Mouse (Mus musculus) midbrain, embryonic 16.5 days (tissue): ENCODE data around the gene Gm6588. TPM values are rescaled to one million over a fixed set of nuclear protein-coding genes. Genes with fewer than 3 reads are reported as not detected.

Experiments used
- ATAC-seq: fragments of 200-750 bp; cut with Nextera tagmentation; 2 replicates; pipeline ENCODE4 v1.8.0; 2017; ENCODE audit warnings: moderate TSS enrichment
- H3K27ac ChIP-seq: fragments of 300-500 bp; sonication (generic); 2 replicates; pipeline ENCODE4 v1.5.1; 2014; ENCODE audit warnings: mild to moderate bottlenecking, low read length, mixed read lengths
- H3K27me3 ChIP-seq: fragments of 300-500 bp; sonication (generic); 2 replicates; pipeline ENCODE4 v1.6.1; 2014; ENCODE audit warnings: low read depth, low read length, mixed read lengths; ENCODE audit not compliant: control insufficient read depth, insufficient read depth
- H3K36me3 ChIP-seq: fragments of 300-500 bp; sonication (generic); 2 replicates; pipeline ENCODE4 v1.6.1; 2014; ENCODE audit warnings: mild to moderate bottlenecking, low read length, moderate library complexity, mixed read lengths; ENCODE audit not compliant: control insufficient read depth, insufficient read depth
- H3K4me1 ChIP-seq: fragments of 300-500 bp; sonication (generic); 2 replicates; pipeline ENCODE4 v1.6.1; 2014; ENCODE audit warnings: mild to moderate bottlenecking, low read length, mixed read lengths; ENCODE audit not compliant: control insufficient read depth, insufficient read depth
- H3K4me2 ChIP-seq: fragments of 300-500 bp; sonication (generic); 2 replicates; pipeline ENCODE4 v1.6.1; 2014; ENCODE audit warnings: mild to moderate bottlenecking, low read length, mixed read lengths
- H3K4me3 ChIP-seq: fragments of 300-500 bp; sonication (generic); 2 replicates; pipeline ENCODE4 v1.5.1; 2014; ENCODE audit warnings: low read depth, mild to moderate bottlenecking, low read length, moderate library complexity, mixed read lengths
- H3K9ac ChIP-seq: fragments of 300-500 bp; sonication (generic); 2 replicates; pipeline ENCODE4 v1.6.1; 2014; ENCODE audit warnings: low read depth, low read length, mixed read lengths
- H3K9me3 ChIP-seq: fragments of 300-500 bp; sonication (generic); replicated peaks from 2 replicates; pipeline ENCODE4 v1.6.1; 2014; ENCODE audit warnings: mild to moderate bottlenecking, low read length, mixed read lengths; ENCODE audit not compliant: control insufficient read depth, poor library complexity, severe bottlenecking
- WGBS: fragments of 180-500 bp; shearing (Covaris S2); extraction: QIAGEN DNeasy Blood & Tissue Kit; methylation state at CpG from one replicate; pipeline ENCODE4 v1.1.7; 2014; 5-methylcytosine and 5-hydroxymethylcytosine counted together
- polyA plus RNA-seq: library from polyadenylated mRNA; unstranded; fragments of >200 nt; fragmentation: Nextera tagmentation; extraction: Ambion mirVana; gene quantifications from 2 replicates; pipeline ENCODE4 v1.2.1, GENCODE M21; 2015

Gene Gm6588
- polyA plus RNA-seq, 1 experiment from 2014 or later, result 1.0 TPM

DNA sequence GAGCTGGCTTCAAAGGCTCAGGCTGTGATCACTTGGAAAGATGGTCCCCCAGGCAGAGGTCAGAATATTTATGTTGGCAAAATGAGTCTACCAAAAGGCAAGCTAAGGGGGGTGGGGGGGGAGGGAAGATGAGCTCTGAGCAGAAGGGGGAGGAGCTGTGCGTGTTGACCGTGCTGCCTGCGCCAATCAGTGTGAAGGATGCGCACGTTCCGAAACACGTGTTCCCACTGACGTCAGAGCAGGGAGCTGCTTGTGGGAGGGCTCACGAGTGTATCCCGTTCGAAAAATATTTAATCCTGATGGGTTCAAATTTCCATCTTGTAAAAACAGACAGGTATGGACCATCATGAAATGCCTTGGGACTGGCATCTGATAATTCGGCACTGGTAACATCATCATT lies 29.7 kb upstream of the Gm6588 start:
- peaks cover 20% of the 10 kb centered on the region for H3K4me1 ChIP-seq
- no peak overlapping the region for H3K9ac ChIP-seq
- no peak overlapping the region for H3K4me3 ChIP-seq
- no peak overlapping the region for H3K27ac ChIP-seq
- ATAC-seq, result no peak
- H3K9me3 ChIP-seq, result no peaks in the 10 kb centered on the region
- peaks cover 5% of the 10 kb centered on the region for H3K36me3 ChIP-seq
- WGBS, result 36% methylated on average over 12 of the region's 12 CpGs
- H3K4me2 ChIP-seq, result no peak overlapping the region
- no peaks in the 10 kb centered on the region for H3K27me3 ChIP-seq

DNA sequence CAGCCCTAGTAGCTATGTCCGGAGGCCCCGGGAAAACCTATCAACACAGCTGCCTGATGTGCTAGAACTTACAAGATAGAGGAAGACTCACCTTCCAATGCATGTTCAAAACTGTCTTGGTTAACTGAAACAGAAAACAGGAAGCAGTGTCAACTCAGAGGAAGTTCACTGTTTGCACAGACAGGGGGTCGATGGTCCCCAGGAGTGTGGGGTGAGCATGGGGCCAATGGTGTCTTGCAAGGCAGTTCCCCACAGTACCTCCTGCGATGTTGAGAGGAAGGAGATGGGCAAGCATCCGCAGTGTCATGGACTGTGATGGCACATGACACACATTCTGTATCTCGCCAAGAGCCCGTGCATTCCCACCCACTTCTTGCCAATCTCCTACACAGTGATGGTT lies 22.6 kb upstream of the Gm6588 start:
- H3K27me3 ChIP-seq, result 0 out of 2 replicates have a peak, but pooled peaks cover 2% of the 10 kb centered on the region
- H3K4me2 ChIP-seq, result no peak overlapping the region
- H3K9ac ChIP-seq, result no peak overlapping the region
- H3K9me3 ChIP-seq, result no peaks in the 10 kb centered on the region
- 90% methylated on average over 7 of the region's 7 CpGs for WGBS
- peaks cover 4% of the 10 kb centered on the region for H3K4me1 ChIP-seq
- no peak for ATAC-seq
- no peak overlapping the region for H3K4me3 ChIP-seq
- H3K36me3 ChIP-seq, result peaks cover 1% of the 10 kb centered on the region
- no peak overlapping the region for H3K27ac ChIP-seq

DNA sequence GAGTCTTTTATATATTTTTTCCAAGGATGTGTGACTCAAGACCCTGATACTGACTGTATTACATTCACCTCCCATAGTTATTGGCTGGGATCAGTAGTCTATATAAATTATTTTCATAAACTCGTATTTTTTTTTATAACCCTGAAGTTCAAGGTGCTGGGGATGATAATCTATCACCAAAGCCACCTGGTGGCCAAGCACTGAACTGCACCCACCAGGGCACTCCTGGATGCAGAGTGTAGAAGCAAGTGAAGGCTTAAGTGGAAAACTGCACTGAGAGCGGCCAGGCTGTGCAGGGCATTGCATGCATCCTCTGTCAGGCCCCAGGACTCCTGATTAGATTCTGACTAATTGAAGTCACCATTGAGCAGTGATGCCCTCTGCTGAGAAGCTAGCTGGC lies 21.9 kb upstream of the Gm6588 start:
- 0 out of 2 replicates have a peak, but pooled peaks cover 2% of the 10 kb centered on the region for H3K27me3 ChIP-seq
- H3K9me3 ChIP-seq, result no peaks in the 10 kb centered on the region
- no peak overlapping the region for H3K4me3 ChIP-seq
- H3K36me3 ChIP-seq, result no peaks in the 10 kb centered on the region
- H3K27ac ChIP-seq, result no peak overlapping the region
- H3K4me1 ChIP-seq, result peaks cover 4% of the 10 kb centered on the region
- WGBS, result 43% methylated on average over 2 of the region's 2 CpGs
- no peak overlapping the region for H3K4me2 ChIP-seq
- ATAC-seq, result peak; percentile 44; the same call in 1 of the 2 replicates
- H3K9ac ChIP-seq, result no peak overlapping the region

DNA sequence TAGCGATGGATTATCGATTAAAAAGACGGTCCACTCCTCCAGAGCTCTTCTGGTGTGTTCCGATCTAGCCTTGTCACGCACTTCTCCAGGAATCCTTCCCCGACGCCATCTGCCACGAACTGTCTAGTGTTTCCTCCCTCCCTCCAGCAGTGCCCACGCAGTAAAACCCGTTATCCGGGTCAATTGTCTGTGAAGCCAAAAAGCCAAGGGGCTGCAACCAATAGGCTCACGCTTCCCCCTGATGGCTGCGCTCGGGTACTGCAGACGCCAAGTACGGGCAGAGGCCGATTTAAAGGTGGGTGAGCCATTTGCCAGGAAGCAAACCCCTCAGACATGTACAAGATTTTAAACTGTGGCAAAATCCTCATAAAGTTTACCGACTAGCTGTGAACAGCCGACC lies 20.3 kb upstream of the Gm6588 start:
- no peaks in the 10 kb centered on the region for H3K36me3 ChIP-seq
- H3K27me3 ChIP-seq, result 0 out of 2 replicates have a peak, but pooled peaks cover 2% of the 10 kb centered on the region
- peak; percentile 37; the same call in 1 of the 2 replicates for ATAC-seq
- WGBS, result 10% methylated on average over 19 of the region's 19 CpGs
- H3K4me1 ChIP-seq, result peaks cover 4% of the 10 kb centered on the region
- peak overlapping the region; percentile 42 for H3K27ac ChIP-seq
- H3K4me2 ChIP-seq, result peak overlapping the region; percentile 39
- no peaks in the 10 kb centered on the region for H3K9me3 ChIP-seq
- peak overlapping the region; percentile 41; the same call in 1 of the 2 replicates for H3K9ac ChIP-seq
- no peak overlapping the region; the same call in 1 of the 2 replicates for H3K4me3 ChIP-seq

DNA sequence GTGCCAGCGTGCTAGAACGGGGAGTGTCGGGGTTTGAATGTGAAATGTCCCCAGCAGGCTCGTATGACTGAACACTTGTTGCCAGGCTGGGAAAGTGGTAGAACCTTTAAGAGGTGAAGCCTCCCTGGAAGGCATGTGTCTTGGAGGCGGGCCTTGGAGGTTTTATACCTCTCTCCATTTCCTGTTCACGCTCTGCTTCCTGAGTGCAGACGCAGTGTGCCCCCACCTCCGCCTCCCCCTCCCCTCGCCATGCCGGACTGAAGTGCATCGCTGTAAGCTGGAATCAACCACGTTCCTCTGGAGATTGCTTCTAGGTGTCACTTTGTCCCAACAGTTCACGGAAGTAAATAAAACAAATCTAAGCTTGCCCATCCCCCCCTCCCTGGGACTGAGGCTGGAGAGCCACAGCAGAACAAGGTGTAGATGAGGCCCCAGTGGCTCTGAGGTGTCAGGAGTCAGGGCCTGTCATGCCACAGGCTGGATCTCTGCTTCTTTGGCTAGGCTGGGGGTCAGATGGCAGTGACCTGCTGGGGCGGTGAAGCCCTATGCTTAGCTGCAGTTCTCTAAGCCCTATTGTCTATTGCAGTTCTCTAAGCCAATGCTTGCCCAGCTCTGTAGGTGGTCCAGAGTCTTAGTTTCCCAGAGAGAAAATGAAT lies 18.0 kb upstream of the Gm6588 start:
- Histone ChIP-seq H3K4me2 (no peak overlapping the region), H3K9ac (no peak overlapping the region), H3K4me3 (no peak overlapping the region), H3K4me1 (peaks cover 4% of the 10 kb centered on the region), H3K27me3 (no peaks in the 10 kb centered on the region), H3K36me3 (no peaks in the 10 kb centered on the region), H3K9me3 (no peaks in the 10 kb centered on the region), H3K27ac (no peak overlapping the region)
- no peak for ATAC-seq
- WGBS, result 17% methylated on average over 14 of the region's 14 CpGs

DNA sequence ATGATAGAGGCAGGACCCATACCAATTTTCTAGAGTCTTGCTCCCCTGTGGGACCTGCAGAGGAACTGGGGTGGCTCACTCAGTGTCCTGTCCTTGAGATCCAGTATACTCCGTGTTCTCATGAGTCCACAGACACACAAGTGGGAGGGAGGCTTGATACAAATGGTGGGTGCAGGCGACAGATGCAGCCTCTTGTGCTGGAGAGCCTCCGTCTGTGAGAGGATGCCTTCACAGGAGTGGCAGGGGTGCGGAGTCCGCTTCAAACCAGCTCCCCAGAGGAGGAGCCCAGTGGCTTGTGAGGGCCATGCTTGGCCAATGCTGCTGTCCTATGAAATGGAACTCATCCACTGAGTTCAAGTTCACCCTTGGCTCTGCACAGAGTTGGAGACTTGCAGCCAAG lies 17.2 kb upstream of the Gm6588 start:
- Histone ChIP-seq H3K9ac (no peak overlapping the region), H3K4me3 (no peak overlapping the region), H3K36me3 (no peaks in the 10 kb centered on the region), H3K27ac (no peak overlapping the region), H3K4me1 (peaks cover 4% of the 10 kb centered on the region), H3K4me2 (no peak overlapping the region), H3K9me3 (no peaks in the 10 kb centered on the region), H3K27me3 (no peaks in the 10 kb centered on the region)
- no peak for ATAC-seq
- WGBS, result 53% methylated on average over 5 of the region's 5 CpGs

DNA sequence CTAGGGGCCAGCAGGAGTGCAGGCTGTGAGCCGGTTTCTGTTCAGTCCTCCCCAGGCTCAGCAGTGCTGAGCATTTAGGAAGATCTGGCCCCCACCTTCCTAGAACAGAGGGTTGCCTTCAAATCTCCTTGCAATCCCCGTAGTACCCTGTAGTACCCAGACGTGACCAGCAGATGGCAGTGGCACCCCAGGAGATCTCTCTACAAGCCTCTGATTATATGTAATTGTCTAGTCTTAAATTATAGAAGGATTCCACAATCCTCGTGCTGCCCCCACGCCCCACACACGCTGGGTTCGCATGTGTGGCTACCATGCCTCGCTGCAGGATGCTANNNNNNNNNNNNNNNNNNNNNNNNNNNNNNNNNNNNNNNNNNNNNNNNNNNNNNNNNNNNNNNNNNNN lies 16.2 kb upstream of the Gm6588 start:
- ATAC-seq, result peak; percentile 34; the same call in 1 of the 2 replicates

DNA sequence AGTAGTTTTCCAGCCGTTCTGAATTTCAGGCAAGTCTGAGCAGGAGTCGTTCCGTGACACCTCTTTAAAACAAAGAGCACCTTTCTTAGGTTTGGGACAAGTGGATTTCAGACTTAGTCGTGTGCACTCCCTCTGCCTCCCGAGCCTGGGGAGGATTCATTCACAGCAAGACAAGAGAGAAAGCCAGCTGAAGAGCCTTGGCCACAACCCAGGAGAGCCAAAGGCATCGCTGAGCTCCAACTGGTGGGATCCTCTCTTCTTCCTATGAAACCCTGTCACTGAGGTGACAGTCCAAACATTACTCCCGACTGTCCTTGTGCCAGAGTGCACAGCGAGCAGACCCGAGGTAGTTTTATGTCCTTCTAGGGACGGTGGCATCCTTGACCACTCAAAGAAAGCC lies 10.7 kb upstream of the Gm6588 start:
- Histone ChIP-seq H3K9ac (no peak overlapping the region), H3K4me3 (no peak overlapping the region), H3K4me1 (no peaks in the 10 kb centered on the region), H3K36me3 (no peaks in the 10 kb centered on the region), H3K9me3 (no peaks in the 10 kb centered on the region), H3K27me3 (no peaks in the 10 kb centered on the region), H3K4me2 (no peak overlapping the region), H3K27ac (no peak overlapping the region)
- ATAC-seq, result no peak
- WGBS, result 56% methylated on average over 10 of the region's 10 CpGs

More for the DNA sequence above, 16.2 kb upstream of the Gm6588 start:
- H3K9ac ChIP-seq, result peak overlapping the region; percentile 27; the same call in 1 of the 2 replicates
- no peaks in the 10 kb centered on the region for H3K27me3 ChIP-seq
- WGBS, result under 1% methylated on average over 8 of the region's 8 CpGs
- H3K4me2 ChIP-seq, result no peak overlapping the region
- no peak overlapping the region for H3K4me3 ChIP-seq
- H3K4me1 ChIP-seq, result peaks cover 4% of the 10 kb centered on the region
- no peaks in the 10 kb centered on the region for H3K36me3 ChIP-seq
- no peaks in the 10 kb centered on the region for H3K9me3 ChIP-seq
- peak overlapping the region; percentile 24; the same call in 1 of the 2 replicates for H3K27ac ChIP-seq

DNA sequence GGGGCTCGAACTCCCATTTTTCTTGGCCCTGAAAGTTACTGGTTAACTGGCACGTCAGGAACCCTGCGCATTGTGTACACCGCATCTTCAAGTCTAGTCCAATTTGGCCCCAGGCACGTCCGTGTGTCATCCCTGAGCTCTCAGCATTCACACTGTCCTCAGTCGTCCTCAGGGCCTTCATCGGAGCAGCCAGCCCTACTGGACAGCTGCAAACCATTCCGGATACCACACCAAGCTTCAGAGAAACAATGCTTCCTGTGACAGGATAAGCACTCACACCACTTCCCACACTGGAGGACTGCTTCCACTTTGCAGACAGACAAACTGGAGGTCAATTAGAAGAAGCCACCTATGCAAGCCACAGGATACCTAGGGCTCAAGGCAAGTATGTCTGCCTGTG lies 3.9 kb downstream of the Gm6588 start:
- 86% methylated on average over 9 of the region's 9 CpGs for WGBS
- ATAC-seq, result no peak

More for the DNA sequence above, 3.9 kb downstream of the Gm6588 start:
- no peak overlapping the region for H3K9ac ChIP-seq
- H3K4me3 ChIP-seq, result no peak overlapping the region
- H3K27me3 ChIP-seq, result no peaks in the 10 kb centered on the region
- H3K36me3 ChIP-seq, result peaks cover 11% of the 10 kb centered on the region
- H3K4me2 ChIP-seq, result no peak overlapping the region
- H3K4me1 ChIP-seq, result no peaks in the 10 kb centered on the region
- no peak overlapping the region for H3K27ac ChIP-seq
- H3K9me3 ChIP-seq, result no peaks in the 10 kb centered on the region
